Mouse (Mus musculus) kidney, adult 2 months (tissue): ENCODE measurements around the gene Emc4.

ENCODE experiments used
- CTCF ChIP-seq: fragments of 200-500 bp; conservative IDR thresholded peaks from 2 replicates; pipeline ENCODE4 v1.5.1; 2011; ENCODE audit warnings: low read depth, mild to moderate bottlenecking, control low read depth, low read length, moderate library complexity, mixed read lengths; ENCODE audit not compliant: insufficient read depth, insufficient read length
- POLR2A ChIP-seq: fragments of 200-500 bp; IDR thresholded peaks from one replicate; pipeline ENCODE4 v1.6.1; 2011; ENCODE audit warnings: low read depth, low read length, control low read depth

DNA sequence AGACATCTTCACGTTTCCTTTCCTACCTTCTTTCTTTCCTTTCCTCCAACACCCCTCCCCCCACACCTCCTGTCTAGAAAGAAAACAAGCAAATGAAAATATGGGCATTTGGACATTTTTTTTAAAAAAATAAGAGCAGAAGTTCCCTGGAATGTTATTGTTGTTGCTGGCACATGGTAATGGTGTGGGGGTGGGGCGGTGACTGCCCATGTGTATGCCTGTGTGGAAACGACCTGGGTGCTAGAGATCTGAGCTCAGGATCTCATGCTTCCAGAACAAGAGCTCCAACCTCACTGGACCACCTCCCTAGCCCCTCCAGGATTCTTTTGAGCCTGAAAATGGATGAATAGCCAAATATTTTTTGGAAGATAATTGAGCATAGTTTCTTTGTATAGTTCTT, 26.7 kb downstream of the Emc4 start:
- TF ChIP-seq CTCF (no peak), POLR2A (no peak)
